Comparison of ENCODE assay signal across 9 mouse cellular contexts in the genomic region with DNA sequence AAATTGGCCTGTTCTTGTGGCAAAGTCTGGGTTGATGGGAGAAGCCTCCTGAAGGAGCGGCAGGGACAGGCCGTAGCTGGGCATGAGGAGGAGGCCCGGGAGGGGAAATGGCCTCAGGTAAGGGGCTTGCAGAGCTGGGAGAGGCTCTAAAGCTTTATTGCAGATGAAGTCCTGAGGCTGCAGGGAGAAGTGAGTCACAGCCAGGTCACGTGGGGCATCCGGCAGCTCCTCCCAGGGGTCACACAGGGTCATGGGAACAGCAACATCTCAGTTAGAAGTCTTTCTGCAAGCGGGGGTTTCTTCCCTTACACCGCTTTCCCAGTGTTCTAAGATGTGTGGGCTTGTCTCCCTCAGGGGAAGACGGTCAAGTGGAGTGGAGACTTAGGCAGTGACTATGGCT. TPM values are rescaled to one million over a fixed set of nuclear protein-coding genes. Genes with fewer than 3 reads are reported as not detected.
DNase-seq lines count a peak whose midpoint lies in the region; ATAC-seq and TF ChIP-seq lines count a peak whose summit lies in the region.
"Had no signal": no experiment of that assay in that cellular context is flagged by ENCODE, and none has a peak within 500 bp of the region (broad histone marks: within the 10 kb centered on the region; RNA-seq: fewer than 3 reads in every experiment).

No protein-coding gene starts in this region.

- no peaks in the 10 kb centered on the region for H3K36me3 ChIP-seq in spleen, adult 2 months (ENCODE audit: control insufficient read depth, insufficient read depth, low read length)
- H3K36me3 ChIP-seq in heart, embryonic 11.5 days (ENCODE audit: control insufficient read depth, insufficient read depth, low read length), result no peaks in the 10 kb centered on the region
- no peaks in the 10 kb centered on the region for H3K36me3 ChIP-seq in limb, embryonic 13.5 days
- H3K36me3 ChIP-seq: embryonic facial prominence, embryonic 12.5 days had no signal

- H3K9ac ChIP-seq in heart, embryonic 11.5 days (ENCODE audit: low read depth, low read length), result 0 out of 2 replicates have a peak overlapping the region, but pooled peaks have one; percentile 23
- 0 out of 2 replicates have a peak overlapping the region, but pooled peaks have one; percentile 39 for H3K9ac ChIP-seq in limb, embryonic 13.5 days
- H3K9ac ChIP-seq: embryonic facial prominence, embryonic 12.5 days had no signal

- TF ChIP-seq CTCF in spleen, adult 2 months (IDR thresholded peaks at IDR 0.05; ENCODE audit: extremely low read depth, insufficient read depth, insufficient read length, insufficient replicate concordance), result no peak
- no peak for TF ChIP-seq CTCF in bone marrow macrophage, adult 2 months (IDR thresholded peaks at IDR 0.05; ENCODE audit: low read depth, low read length)

- no peak for TF ChIP-seq POLR2A in spleen, adult 2 months (IDR thresholded peaks at IDR 0.05; ENCODE audit: low read depth, low read length)
- TF ChIP-seq POLR2A in bone marrow macrophage, adult 2 months (IDR thresholded peaks at IDR 0.05; ENCODE audit: borderline replicate concordance, low read depth, low read length), result no peak

- H3K9me3 ChIP-seq in heart, embryonic 11.5 days (replicated peaks; ENCODE audit: control insufficient read depth, low read length), result no peaks in the 10 kb centered on the region
- H3K9me3 ChIP-seq in limb, embryonic 13.5 days, result no peaks in the 10 kb centered on the region
- H3K9me3 ChIP-seq: embryonic facial prominence, embryonic 12.5 days had no signal

- H3K4me3 ChIP-seq in spleen, adult 2 months (ENCODE audit: extremely low read depth, insufficient read depth, insufficient read length), result no peak overlapping the region
- H3K4me3 ChIP-seq in bone marrow macrophage, adult 2 months (ENCODE audit: insufficient read depth, low read length), result peak overlapping the region; percentile 8; the same call in 1 of the 2 replicates
- no peak overlapping the region for H3K4me3 ChIP-seq in heart, embryonic 11.5 days (ENCODE audit: low read depth, low read length)
- H3K4me3 ChIP-seq in limb, embryonic 13.5 days, result no peak overlapping the region
- H3K4me3 ChIP-seq: embryonic facial prominence, embryonic 12.5 days had no signal

- peak overlapping the region; percentile 42 for H3K27ac ChIP-seq in spleen, adult 2 months (ENCODE audit: insufficient read depth, low read length)
- peak overlapping the region; percentile 89 for H3K27ac ChIP-seq in bone marrow macrophage, adult 2 months (ENCODE audit: insufficient read depth, low read depth, low read length)
- H3K27ac ChIP-seq in heart, embryonic 11.5 days (ENCODE audit: low read depth, low read length), result peak overlapping the region; percentile 73
- no peak overlapping the region for H3K27ac ChIP-seq in limb, embryonic 13.5 days
- H3K27ac ChIP-seq: embryonic facial prominence, embryonic 12.5 days had no signal

- no peak for ATAC-seq in heart, embryonic 11.5 days (replicated peaks; ENCODE audit: insufficient number of reproducible peaks, low FRiP score, low TSS enrichment)
- no peak for ATAC-seq in limb, embryonic 13.5 days (ENCODE audit: low FRiP score, low read depth)

- peak in 1 of 2 experiments; percentile 21 for DNase-seq in spleen, adult 2 months (ENCODE audit: low read depth in 1 of 2, low spot score in 2 of 2)
- no peak for DNase-seq in spleen, adult 12 weeks (ENCODE audit: low spot score)
- DNase-seq in urinary bladder, postnatal 36 days (ENCODE audit: low spot score in 2 of 2), result peak; percentile 37 to 75
- no peak for DNase-seq in right cerebral cortex, postnatal 25 days
- DNase-seq in thymus, postnatal 14 days, result no peak

- H3K4me2 ChIP-seq in heart, embryonic 11.5 days, result no peak overlapping the region
- no peak overlapping the region for H3K4me2 ChIP-seq in limb, embryonic 13.5 days (replicated peaks)
- H3K4me2 ChIP-seq: embryonic facial prominence, embryonic 12.5 days had no signal

- H3K4me1 ChIP-seq in spleen, adult 2 months (ENCODE audit: control insufficient read depth, insufficient read depth, insufficient read length), result peaks cover 11% of the 10 kb centered on the region; the same call in 1 of the 2 replicates
- peaks cover 70% of the 10 kb centered on the region for H3K4me1 ChIP-seq in bone marrow macrophage, adult 2 months (ENCODE audit: control insufficient read depth, insufficient read depth, low read length)
- H3K4me1 ChIP-seq in heart, embryonic 11.5 days (ENCODE audit: control insufficient read depth, insufficient read depth, low read length), result peaks cover 19% of the 10 kb centered on the region
- peaks cover 28% of the 10 kb centered on the region for H3K4me1 ChIP-seq in limb, embryonic 13.5 days

- H3K27me3 ChIP-seq in spleen, adult 2 months (ENCODE audit: control insufficient read depth, insufficient read depth, low read length), result no peaks in the 10 kb centered on the region
- no peaks in the 10 kb centered on the region for H3K27me3 ChIP-seq in heart, embryonic 11.5 days (ENCODE audit: control insufficient read depth, insufficient read depth, low read length)
- H3K27me3 ChIP-seq in limb, embryonic 13.5 days, result no peaks in the 10 kb centered on the region
- H3K27me3 ChIP-seq: embryonic facial prominence, embryonic 12.5 days had no signal

- 64% methylated on average over 8 of the region's 8 CpGs for WGBS in spleen, adult 2 months
- WGBS in heart, embryonic 11.5 days (ENCODE audit: insufficient replicate concordance), result 33% methylated on average over 8 of the region's 8 CpGs
- WGBS in limb, embryonic 13.5 days, result 19% methylated on average over 8 of the region's 8 CpGs

RNA-seq across cellular contexts. Expression of gene Ttc7b, which starts 8.5 kb away (rescaled TPM):
- 20.4 and 24.4 TPM in 2 replicates for polyA plus RNA-seq in spleen, adult 2 months (2012; rRNA removed)
- 18.8 and 19.4 TPM in 2 replicates for polyA plus RNA-seq in bone marrow macrophage, adult 2 months (2012; ENCODE audit: insufficient read depth, insufficient read length, missing spikeins)
- polyA plus RNA-seq in heart, embryonic 11.5 days (2014; fragmentation: Nextera tagmentation; extraction: Ambion mirVana), result 9.7 and 11.4 TPM in 2 replicates
- polyA plus RNA-seq in limb, embryonic 13.5 days (2015; fragmentation: Nextera tagmentation; extraction: Ambion mirVana), result 4.4 and 4.8 TPM in 2 replicates

Comparison
In these comparisons a context has a peak if more than half of its experiments do, and no peak if none do; other contexts are left out.
1. DNase-seq: peak in urinary bladder, postnatal 36 days (2 of 2); none in spleen, adult 12 weeks (single experiment), right cerebral cortex, postnatal 25 days (single experiment) and thymus, postnatal 14 days (single experiment).